Mouse (Mus musculus): ENCODE measurements around the gene Cox7a2l. TPM values are rescaled to one million over a fixed set of nuclear protein-coding genes. Genes with fewer than 3 reads are reported as not detected.

Gene Cox7a2l
- polyA plus RNA-seq, 1 experiment from 2014 or later = 186 TPM

DNA sequence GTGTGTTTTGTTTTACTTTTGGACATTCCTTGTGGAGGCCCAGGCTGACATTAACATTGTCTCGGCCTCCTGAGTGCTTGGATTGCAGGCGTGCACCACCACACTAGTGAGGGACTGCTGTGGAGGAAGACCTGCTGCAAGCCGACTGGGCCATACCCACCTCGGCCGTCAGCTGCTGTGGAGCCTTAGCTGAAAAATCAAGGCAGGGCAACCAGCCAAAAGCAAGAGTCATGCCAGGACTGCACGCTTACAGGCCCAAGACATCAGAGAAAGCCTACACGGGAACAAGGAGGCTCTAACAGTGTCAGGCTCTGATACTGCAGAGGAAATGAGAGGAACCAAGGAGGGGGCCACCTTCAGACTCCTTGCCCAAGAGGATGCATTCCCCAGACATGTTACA lies 35.6 kb downstream of the Cox7a2l start:
- no peak overlapping the region for H3K4me3 ChIP-seq (replicated peaks)
- no peak overlapping the region for H3K27ac ChIP-seq
- 78% methylated on average over 7 of the region's 7 CpGs for WGBS
- no peaks in the 10 kb centered on the region for H3K9me3 ChIP-seq
- H3K4me2 ChIP-seq (replicated peaks) = no peak overlapping the region
- H3K4me1 ChIP-seq (replicated peaks) = no peaks in the 10 kb centered on the region
- H3K27me3 ChIP-seq (replicated peaks) = no peaks in the 10 kb centered on the region
- H3K9ac ChIP-seq = no peak overlapping the region
- ATAC-seq = no peak
- peaks cover 27% of the 10 kb centered on the region for H3K36me3 ChIP-seq

DNA sequence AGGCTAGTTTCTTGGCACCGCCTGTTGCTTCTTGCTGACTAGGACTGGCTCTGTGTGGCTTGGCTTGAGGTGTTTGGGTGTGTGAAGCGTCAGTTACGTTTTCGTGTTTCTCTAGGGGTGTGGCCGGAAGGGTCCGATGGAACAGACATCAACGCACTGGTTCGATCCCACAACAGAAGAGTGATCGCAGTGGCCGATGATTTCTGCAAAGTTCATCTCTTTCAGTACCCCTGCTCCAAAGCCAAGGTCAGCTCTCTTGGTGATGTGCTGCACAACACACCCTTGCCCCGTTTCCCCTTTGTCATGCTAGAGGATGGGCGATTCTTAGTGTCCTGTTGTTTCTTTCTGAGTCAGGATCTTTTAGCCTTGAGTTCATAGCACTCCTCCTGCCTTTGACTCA lies 40.0 kb downstream of the Cox7a2l start:
- no peak for ATAC-seq
- peaks cover 44% of the 10 kb centered on the region for H3K36me3 ChIP-seq
- H3K27me3 ChIP-seq (replicated peaks) = no peaks in the 10 kb centered on the region
- H3K4me3 ChIP-seq (replicated peaks) = no peak overlapping the region
- H3K9ac ChIP-seq = no peak overlapping the region
- H3K9me3 ChIP-seq = no peaks in the 10 kb centered on the region
- no peak overlapping the region for H3K4me2 ChIP-seq (replicated peaks)
- H3K27ac ChIP-seq = no peak overlapping the region
- no peaks in the 10 kb centered on the region for H3K4me1 ChIP-seq (replicated peaks)
- 94% methylated on average over 12 of the region's 12 CpGs for WGBS

DNA sequence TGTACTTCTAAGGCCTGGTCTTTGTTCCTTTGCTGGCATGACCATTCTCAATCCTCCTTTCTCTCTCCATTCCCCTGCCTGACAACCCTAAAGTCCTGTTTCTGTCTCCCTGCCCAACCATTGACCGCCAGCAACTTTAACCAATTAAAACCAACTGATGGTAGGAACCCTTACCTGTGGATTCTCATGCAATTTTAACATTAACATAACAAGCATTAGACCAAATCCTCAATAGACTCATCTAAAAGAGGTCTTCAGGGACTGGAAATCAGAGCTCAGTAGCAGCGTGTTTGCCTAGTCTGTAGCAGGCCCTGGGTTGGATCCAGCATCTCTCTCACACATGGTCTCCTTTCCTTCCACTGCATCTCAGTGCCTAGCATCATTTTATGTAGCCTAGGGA lies 47.5 kb downstream of the Cox7a2l start:
- peaks cover 21% of the 10 kb centered on the region for H3K36me3 ChIP-seq
- no peak overlapping the region for H3K9ac ChIP-seq
- no peak overlapping the region for H3K4me3 ChIP-seq (replicated peaks)
- no peak overlapping the region for H3K27ac ChIP-seq
- no peaks in the 10 kb centered on the region for H3K9me3 ChIP-seq
- no peaks in the 10 kb centered on the region for H3K27me3 ChIP-seq (replicated peaks)
- no peaks in the 10 kb centered on the region for H3K4me1 ChIP-seq (replicated peaks)
- ATAC-seq = no peak
- 91% methylated on average over 2 of the region's 2 CpGs for WGBS
- no peak overlapping the region for H3K4me2 ChIP-seq (replicated peaks)

DNA sequence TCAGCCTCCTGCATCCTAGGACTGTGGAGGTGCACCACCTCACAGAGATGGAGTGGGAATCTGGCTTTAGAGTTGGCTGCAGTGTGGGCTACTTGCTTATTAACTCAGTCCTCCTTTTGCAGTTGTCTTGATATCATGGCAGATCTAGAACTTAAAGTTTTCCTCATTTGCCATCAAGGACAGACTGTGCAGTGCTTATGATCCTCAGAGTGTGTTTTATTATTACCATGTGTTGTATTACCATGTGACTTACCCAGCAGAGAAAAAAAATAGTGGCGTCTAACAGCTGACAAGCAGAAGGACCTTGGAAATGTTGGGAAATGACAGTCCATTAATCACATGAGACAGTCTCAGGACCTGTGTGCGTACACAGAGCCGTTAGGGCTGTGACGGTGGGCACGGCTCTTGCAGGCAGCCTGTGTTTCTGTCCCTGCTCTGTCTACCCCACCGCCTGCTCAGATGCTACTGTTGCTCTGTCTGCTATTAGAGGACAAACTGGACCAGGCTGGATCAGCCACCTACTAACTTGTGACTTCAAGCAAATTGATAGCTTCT lies 50.4 kb downstream of the Cox7a2l start:
- Histone ChIP-seq H3K9ac (no peak overlapping the region), H3K36me3 (peaks cover 12% of the 10 kb centered on the region; the same call in 1 of the 2 replicates), H3K27ac (no peak overlapping the region), H3K4me1 (replicated peaks) (no peaks in the 10 kb centered on the region), H3K9me3 (no peaks in the 10 kb centered on the region), H3K27me3 (replicated peaks) (no peaks in the 10 kb centered on the region), H3K4me3 (replicated peaks) (no peak overlapping the region), H3K4me2 (replicated peaks) (no peak overlapping the region)
- 48% methylated on average over 6 of the region's 6 CpGs for WGBS
- peak; percentile 58 for ATAC-seq

DNA sequence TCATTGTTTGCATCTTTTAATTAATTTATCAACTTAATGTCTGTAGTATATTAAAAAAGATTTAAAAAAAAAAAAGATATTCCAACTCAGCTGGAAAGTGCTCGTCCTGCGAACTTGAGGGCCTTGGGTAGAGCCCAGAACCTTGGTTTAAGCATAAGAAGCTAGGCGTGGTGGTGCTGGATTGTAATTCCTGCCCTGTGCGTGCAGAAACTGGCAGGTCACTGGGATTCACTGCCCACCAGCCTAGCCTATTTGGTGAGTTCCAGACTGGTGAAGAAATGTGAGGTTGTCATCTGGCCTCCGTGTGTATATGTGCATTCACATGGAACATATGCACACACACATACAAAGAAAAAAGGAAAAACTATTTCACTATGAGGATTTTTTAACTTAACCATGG lies 51.2 kb downstream of the Cox7a2l start:
- no peaks in the 10 kb centered on the region for H3K9me3 ChIP-seq
- H3K27ac ChIP-seq = no peak overlapping the region
- peaks cover 14% of the 10 kb centered on the region for H3K36me3 ChIP-seq
- H3K4me1 ChIP-seq (replicated peaks) = no peaks in the 10 kb centered on the region
- H3K4me3 ChIP-seq (replicated peaks) = no peak overlapping the region
- H3K27me3 ChIP-seq (replicated peaks) = no peaks in the 10 kb centered on the region
- 91% methylated on average over 5 of the region's 5 CpGs for WGBS
- no peak overlapping the region for H3K4me2 ChIP-seq (replicated peaks)
- no peak overlapping the region for H3K9ac ChIP-seq
- no peak for ATAC-seq

DNA sequence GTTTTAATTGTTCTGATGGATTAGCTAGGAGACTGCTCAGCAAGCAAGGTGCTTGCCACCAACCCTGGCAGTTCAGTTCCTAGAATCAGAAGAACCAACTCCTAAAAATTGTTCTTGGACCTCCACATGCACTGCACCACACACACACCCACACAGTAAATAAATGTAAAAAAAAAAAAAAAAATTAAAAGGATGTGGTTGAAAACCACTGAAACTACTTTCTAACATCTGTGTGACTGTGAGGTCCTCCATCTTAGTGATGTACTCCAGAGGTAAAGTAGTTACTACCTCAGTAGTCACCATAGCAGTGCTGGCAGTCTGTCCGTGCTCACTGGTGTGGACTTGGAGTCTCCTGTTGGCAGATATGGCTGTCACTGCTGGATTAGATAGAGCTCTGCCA lies 59.9 kb downstream of the Cox7a2l start:
- no peak overlapping the region for H3K4me2 ChIP-seq (replicated peaks)
- no peak overlapping the region for H3K9ac ChIP-seq
- H3K4me1 ChIP-seq (replicated peaks) = no peaks in the 10 kb centered on the region
- H3K27ac ChIP-seq = no peak overlapping the region
- H3K36me3 ChIP-seq = peaks cover 13% of the 10 kb centered on the region
- no peak for ATAC-seq
- no peaks in the 10 kb centered on the region for H3K9me3 ChIP-seq
- H3K27me3 ChIP-seq (replicated peaks) = no peaks in the 10 kb centered on the region
- no peak overlapping the region for H3K4me3 ChIP-seq (replicated peaks)
- WGBS = 89% methylated on average over 1 of the region's 1 CpGs

DNA sequence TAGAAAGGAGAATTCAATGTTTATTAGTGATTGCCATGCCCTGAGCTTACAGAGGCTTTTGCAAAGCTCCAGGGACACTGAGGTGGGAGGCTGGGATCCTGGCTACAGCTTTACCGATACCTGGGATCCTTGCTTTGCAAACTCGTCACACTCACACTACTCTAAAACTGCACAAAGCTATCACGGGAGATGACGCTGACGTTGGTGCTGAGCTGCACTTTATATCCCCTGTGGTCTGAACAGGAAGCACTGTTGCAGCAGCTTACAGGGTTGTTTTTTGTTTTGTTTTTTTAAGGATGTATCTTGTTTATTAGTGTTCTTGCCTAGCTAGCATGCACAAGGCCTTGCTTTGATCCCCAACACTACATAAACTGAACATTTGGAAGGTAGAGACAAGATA lies 63.5 kb downstream of the Cox7a2l start:
- Histone ChIP-seq H3K27ac (no peak overlapping the region), H3K9me3 (no peaks in the 10 kb centered on the region), H3K4me1 (replicated peaks) (no peaks in the 10 kb centered on the region), H3K4me2 (replicated peaks) (no peak overlapping the region), H3K36me3 (peaks cover 21% of the 10 kb centered on the region), H3K9ac (no peak overlapping the region), H3K4me3 (replicated peaks) (no peak overlapping the region), H3K27me3 (replicated peaks) (no peaks in the 10 kb centered on the region)
- ATAC-seq = no peak
- 82% methylated on average over 5 of the region's 5 CpGs for WGBS

DNA sequence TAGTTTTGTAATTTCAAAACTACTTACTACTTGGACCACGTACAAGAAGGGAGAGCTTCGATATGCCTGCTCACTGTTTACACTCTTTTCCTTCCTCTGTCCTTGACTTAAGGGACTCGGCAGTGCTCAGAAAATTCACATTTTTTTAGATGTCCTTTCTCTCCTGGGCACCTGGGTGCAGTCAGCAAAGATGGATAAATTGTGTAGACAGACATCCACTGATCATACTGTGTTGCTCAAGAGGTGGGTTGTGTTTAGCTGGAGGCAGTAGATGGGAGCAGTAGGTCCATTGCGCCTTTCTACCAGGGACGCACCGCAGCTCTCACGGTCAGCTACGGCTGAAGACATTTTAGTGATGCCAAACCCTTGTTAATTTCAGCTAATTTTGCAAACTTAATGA lies 64.7 kb downstream of the Cox7a2l start:
- Histone ChIP-seq H3K4me1 (replicated peaks) (no peaks in the 10 kb centered on the region), H3K4me3 (replicated peaks) (no peak overlapping the region), H3K27me3 (replicated peaks) (no peaks in the 10 kb centered on the region), H3K9ac (no peak overlapping the region), H3K9me3 (no peaks in the 10 kb centered on the region), H3K4me2 (replicated peaks) (no peak overlapping the region), H3K36me3 (peaks cover 20% of the 10 kb centered on the region), H3K27ac (no peak overlapping the region)
- 92% methylated on average over 8 of the region's 8 CpGs for WGBS
- no peak for ATAC-seq

Other genes with a start within 250 kb of the Cox7a2l start
- 34.5 and 37.0 TPM in 2 replicates for gene Eml4, start 166.4 kb downstream of the Cox7a2l start, polyA plus RNA-seq (2015; fragmentation: Nextera tagmentation; extraction: Ambion mirVana)
- gene Kcng3, start 114.6 kb upstream of the Cox7a2l start, polyA plus RNA-seq (2015; fragmentation: Nextera tagmentation; extraction: Ambion mirVana) = 0.05 TPM in 1 of 2 replicates, not detected in the other
- 40.0 and 42.5 TPM in 2 replicates for gene Mta3, start 188.8 kb upstream of the Cox7a2l start, polyA plus RNA-seq (2015; fragmentation: Nextera tagmentation; extraction: Ambion mirVana)

All from intestine, embryonic 15.5 days (tissue).